Mouse (Mus musculus): ENCODE measurements at regions not wholly inside any gene's neighbourhood (a gene's known extent, or its start where the extent isn't known, plus 50 kb on each side); places are given as distances from the start of the nearest gene placed in this dataset.
A peak's percentile ranks its signal among the peaks of the same experiment; 100 is the strongest.

GRCm38 (mm10) chr12:70672115-70672514 is 153.2 kb upstream of the Frmd6 start:
- no peak for DNase-seq (ENCODE audit: low spot score in 2 of 2)

- no peak for DNase-seq (ENCODE audit: low spot score in 2 of 2)
Measured at GRCm38 (mm10) chr12:70673188-70673587, 152.1 kb upstream of the Frmd6 start.

- DNase-seq (ENCODE audit: low spot score in 2 of 2): no peak
Measured at GRCm38 (mm10) chr12:70674144-70674543, 151.2 kb upstream of the Frmd6 start.

GRCm38 (mm10) chr12:70675846-70676245 is 149.5 kb upstream of the Frmd6 start:
- DNase-seq (ENCODE audit: low spot score in 2 of 2): no peak

- peak in 1 of 2 experiments; percentile 53 for DNase-seq (ENCODE audit: low spot score in 2 of 2)
Measured at GRCm38 (mm10) chr12:70679701-70680425, 145.5 kb upstream of the Frmd6 start.

- DNase-seq (ENCODE audit: low spot score in 2 of 2): no peak
Measured at GRCm38 (mm10) chr12:70681407-70681990, 143.8 kb upstream of the Frmd6 start.

GRCm38 (mm10) chr12:70684354-70684753 is 141.0 kb upstream of the Frmd6 start:
- DNase-seq (ENCODE audit: low spot score in 2 of 2): no peak

GRCm38 (mm10) chr12:70685432-70685831 is 139.9 kb upstream of the Frmd6 start:
- DNase-seq (ENCODE audit: low spot score in 2 of 2): no peak

- no peak for DNase-seq (ENCODE audit: low spot score in 2 of 2)
Measured at GRCm38 (mm10) chr12:70686337-70686736, 139.0 kb upstream of the Frmd6 start.

GRCm38 (mm10) chr12:70686971-70687370 is 138.3 kb upstream of the Frmd6 start:
- peak in 1 of 2 experiments; percentile 49 for DNase-seq (ENCODE audit: low spot score in 2 of 2)

- no peak for DNase-seq (ENCODE audit: low spot score in 2 of 2)
Measured at GRCm38 (mm10) chr12:70695162-70695561, 130.2 kb upstream of the Frmd6 start.

GRCm38 (mm10) chr12:70696256-70696655 is 129.1 kb upstream of the Frmd6 start:
- no peak for DNase-seq (ENCODE audit: low spot score in 2 of 2)

- DNase-seq (ENCODE audit: low spot score in 2 of 2): no peak
Measured at GRCm38 (mm10) chr12:70698466-70698865, 126.8 kb upstream of the Frmd6 start.

GRCm38 (mm10) chr12:70702473-70702872 is 122.8 kb upstream of the Frmd6 start:
- DNase-seq (ENCODE audit: low spot score in 2 of 2): no peak

GRCm38 (mm10) chr12:70706806-70707628 is 118.3 kb upstream of the Frmd6 start:
- no peak for DNase-seq (ENCODE audit: low spot score in 2 of 2)

- DNase-seq (ENCODE audit: low spot score in 2 of 2): no peak
Measured at GRCm38 (mm10) chr12:70707629-70708289, 117.6 kb upstream of the Frmd6 start.

- DNase-seq (ENCODE audit: low spot score in 2 of 2): no peak
Measured at GRCm38 (mm10) chr12:70708290-70708668, 117.0 kb upstream of the Frmd6 start.

- no peak for DNase-seq (ENCODE audit: low spot score in 2 of 2)
Measured at GRCm38 (mm10) chr12:70710311-70710710, 115.0 kb upstream of the Frmd6 start.

- no peak for DNase-seq (ENCODE audit: low spot score in 2 of 2)
Measured at GRCm38 (mm10) chr12:70711030-70711429, 114.3 kb upstream of the Frmd6 start.

GRCm38 (mm10) chr12:70712322-70713024 is 112.8 kb upstream of the Frmd6 start:
- DNase-seq (ENCODE audit: low spot score in 2 of 2): no peak

- no peak for DNase-seq (ENCODE audit: low spot score in 2 of 2)
Measured at GRCm38 (mm10) chr12:70713499-70714280, 111.6 kb upstream of the Frmd6 start.
